Mouse (Mus musculus) fat pad, adult 2 months (tissue): ENCODE results near the gene Rfpl4.
"Not testable (repeated sequence)": the region's sequence is repeated elsewhere in the genome, so short reads cannot be mapped to it uniquely, and the experiment has no call there.

Source experiments
- DNase-seq: peaks from one replicate; pipeline ENCODE4 v3.0.0-alpha.2; 2011; ENCODE audit warnings: low read depth, low spot score; ENCODE audit errors: extremely low read depth

Rfpl4 gene

GRCm38 (mm10) chr7:5116850-5117249 is at the start of gene Rfpl4:
Gene Rfpl4, minus strand, starts transcription at chr7:5116950.
- no peak for DNase-seq

GRCm38 (mm10) chr7:5149570-5149969 is 32.8 kb upstream of the Rfpl4 start, which contains the start of gene Vmn1r55:
Gene Vmn1r55, minus strand, starts transcription at chr7:5149670.
- DNase-seq, result not testable (repeated sequence)

GRCm38 (mm10) chr7:5125549-5126406 is 9.0 kb upstream of the Rfpl4 start, which contains the start of gene Rasl2-9:
Gene Rasl2-9, minus strand, starts transcription at chr7:5125950.
- DNase-seq, result no peak

GRCm38 (mm10) chr7:5125078-5125477 is 8.3 kb upstream of the Rfpl4 start:
- DNase-seq, result no peak

GRCm38 (mm10) chr7:5112701-5113100 is 4.0 kb downstream of the Rfpl4 start:
- DNase-seq, result no peak

GRCm38 (mm10) chr7:5109301-5109700 is 7.4 kb downstream of the Rfpl4 start:
- DNase-seq, result no peak

GRCm38 (mm10) chr7:5108272-5108671 is 8.5 kb downstream of the Rfpl4 start:
- DNase-seq, result no peak

- DNase-seq, result no peak
Observed at GRCm38 (mm10) chr7:5102564-5102963, 14.2 kb downstream of the Rfpl4 start.

GRCm38 (mm10) chr7:5101066-5101663 is 15.6 kb downstream of the Rfpl4 start:
- DNase-seq, result no peak

GRCm38 (mm10) chr7:5099796-5100195 is 17.0 kb downstream of the Rfpl4 start:
- no peak for DNase-seq

GRCm38 (mm10) chr7:5098769-5099168 is 18.0 kb downstream of the Rfpl4 start:
- DNase-seq, result no peak

GRCm38 (mm10) chr7:5092831-5093510 is 23.8 kb downstream of the Rfpl4 start:
- no peak for DNase-seq

- no peak for DNase-seq
Observed at GRCm38 (mm10) chr7:5092381-5092780, 24.4 kb downstream of the Rfpl4 start.

- DNase-seq, result no peak
Observed at GRCm38 (mm10) chr7:5091008-5091728, 25.6 kb downstream of the Rfpl4 start.

- DNase-seq, result no peak
Observed at GRCm38 (mm10) chr7:5089853-5090252, 26.9 kb downstream of the Rfpl4 start.

GRCm38 (mm10) chr7:5087886-5088285 is 28.9 kb downstream of the Rfpl4 start:
- DNase-seq, result no peak

- no peak for DNase-seq
Observed at GRCm38 (mm10) chr7:5086921-5087440, 29.8 kb downstream of the Rfpl4 start.

GRCm38 (mm10) chr7:5085512-5085911 is 31.2 kb downstream of the Rfpl4 start:
- DNase-seq, result no peak

- DNase-seq, result no peak
Observed at GRCm38 (mm10) chr7:5083325-5084105, 33.2 kb downstream of the Rfpl4 start.

- DNase-seq, result no peak
Observed at GRCm38 (mm10) chr7:5081939-5082338, 34.8 kb downstream of the Rfpl4 start.
